In genomic region chr4:56861551-56861950, GRCm38 (mm10) we compare ENCODE assay signal across 17 mouse cellular contexts.
"Had no signal": no experiment of that assay in that cellular context is flagged by ENCODE, and none has a peak within 500 bp of the region (broad histone marks: within the 10 kb centered on the region; RNA-seq: fewer than 3 reads in every experiment).

No protein-coding gene starts in this region.

- H3K27ac ChIP-seq: kidney, postnatal 0 days; limb, embryonic 15.5 days; midbrain, embryonic 10.5 days; neural tube, embryonic 15.5 days had no signal

- H3K9ac ChIP-seq: limb, embryonic 15.5 days; neural tube, embryonic 15.5 days had no signal

- H3K36me3 ChIP-seq: limb, embryonic 15.5 days; midbrain, embryonic 10.5 days; neural tube, embryonic 15.5 days had no signal

- H3K4me2 ChIP-seq: limb, embryonic 15.5 days; neural tube, embryonic 15.5 days had no signal

- H3K27me3 ChIP-seq: limb, embryonic 15.5 days; neural tube, embryonic 15.5 days had no signal

- H3K4me3 ChIP-seq: limb, embryonic 15.5 days; midbrain, embryonic 10.5 days; myocyte; neural tube, embryonic 15.5 days had no signal

- ATAC-seq: intestine, postnatal 0 days; lung, postnatal 0 days had no signal

- H3K9me3 ChIP-seq: limb, embryonic 15.5 days; midbrain, embryonic 10.5 days; neural tube, embryonic 15.5 days had no signal

- DNase-seq: kidney, adult 9 months; kidney, postnatal 36 days; layer of hippocampus, adult 9-11 months; layer of hippocampus, postnatal 36 days; lung, adult 2 months; lung, postnatal 4 days; midbrain, embryonic 14.5 days; right cerebral cortex, adult 18-20 months; right cerebral cortex, postnatal 25 days; thymus, postnatal 36 days had no signal
